Mouse (Mus musculus) embryonic fibroblast, embryonic 13.5 days (primary cell): Measurements from ENCODE around the gene Zxdc.

Experiments used
- CTCF ChIP-seq: IDR thresholded peaks from 2 replicates; pipeline ENCODE4 v1.5.1; 2011; ENCODE audit warnings: mild to moderate bottlenecking, control low read depth, low read length, moderate library complexity, borderline replicate concordance; ENCODE audit not compliant: insufficient read depth
- POLR2A ChIP-seq: IDR thresholded peaks from 2 replicates; pipeline ENCODE4 v1.6.1; 2011; ENCODE audit warnings: low read depth, mild to moderate bottlenecking, control low read depth, low read length, moderate library complexity

DNA sequence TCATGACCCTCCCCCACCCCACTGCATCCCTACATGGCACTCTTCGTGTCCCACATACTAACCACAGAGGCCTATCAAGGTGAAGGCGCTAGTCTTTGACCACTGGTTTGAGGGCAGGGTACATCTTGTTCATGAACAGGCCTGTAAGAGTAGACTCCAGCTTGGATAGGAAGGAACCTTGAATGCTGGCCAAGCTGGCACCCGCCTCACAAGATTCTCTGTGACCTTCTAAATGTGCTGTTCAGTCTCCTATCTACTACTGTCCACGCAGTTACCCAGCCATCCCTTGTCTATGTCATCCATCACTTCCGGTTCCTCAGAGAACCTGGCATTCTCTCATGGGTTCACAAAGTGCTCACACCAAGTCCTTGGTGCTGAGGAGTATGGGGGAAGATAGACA, 6.0 kb upstream of the Zxdc start:
- TF ChIP-seq POLR2A (no peak), CTCF (no peak)
